Mouse (Mus musculus) right cerebral cortex, adult 18-20 months (tissue): ENCODE results near the gene Sema4g.

Source experiments
- DNase-seq: peaks from one replicate; pipeline ENCODE4 v3.0.0; 2022; ENCODE audit warnings: mixed read lengths

The Sema4g gene

GRCm38 (mm10) chr19:44988831-44989566 is at the start of gene Sema4g:
TSS of gene Sema4g (plus strand) at chr19:44989101.
- no peak for DNase-seq

DNA sequence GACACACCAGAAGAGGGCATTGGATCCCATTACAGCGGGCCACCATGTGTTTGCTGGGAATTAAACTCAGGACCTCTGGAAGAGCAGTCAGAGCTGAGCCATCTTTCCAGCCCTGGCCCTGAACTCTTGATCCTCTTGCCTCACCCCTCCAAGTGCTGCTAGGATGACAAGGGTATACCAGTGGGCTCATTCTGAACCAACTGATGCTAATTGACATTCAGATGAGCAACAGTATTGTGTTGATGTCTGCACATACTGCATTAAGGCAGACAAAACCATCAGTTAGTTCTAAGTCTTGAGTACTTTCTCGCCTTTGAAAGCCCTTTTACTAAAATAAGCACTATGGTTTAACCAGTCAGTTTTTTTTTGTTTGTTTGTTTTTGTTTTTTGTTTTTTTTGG is 29.3 kb upstream of the Sema4g start:
- no peak for DNase-seq

- DNase-seq, result no peak
Measured at GRCm38 (mm10) chr19:44965978-44966377, 22.9 kb upstream of the Sema4g start.

- DNase-seq, result no peak
Measured at GRCm38 (mm10) chr19:44968329-44968728, 20.6 kb upstream of the Sema4g start.

DNA sequence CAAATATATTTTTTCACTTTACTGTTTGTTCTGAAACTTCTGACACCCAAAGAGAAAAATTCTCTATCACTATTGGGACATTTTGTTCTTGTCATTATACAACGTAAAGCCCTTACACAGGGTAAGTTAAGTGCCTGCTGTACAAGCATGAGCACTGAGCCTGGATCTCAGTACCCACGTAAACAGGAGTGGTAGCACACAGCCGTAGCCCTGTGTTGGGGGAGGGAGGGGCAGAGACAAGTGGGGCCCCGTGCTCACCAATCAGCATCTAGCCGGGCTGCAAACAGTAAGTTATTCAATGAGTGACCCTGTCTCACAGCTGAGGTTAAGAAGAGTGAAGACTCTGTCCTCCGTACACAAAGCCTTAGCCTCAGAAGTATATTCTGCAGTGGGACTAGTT is 12.3 kb upstream of the Sema4g start:
- no peak for DNase-seq

- DNase-seq, result no peak
Measured at GRCm38 (mm10) chr19:44977148-44977547, 11.8 kb upstream of the Sema4g start.

DNA sequence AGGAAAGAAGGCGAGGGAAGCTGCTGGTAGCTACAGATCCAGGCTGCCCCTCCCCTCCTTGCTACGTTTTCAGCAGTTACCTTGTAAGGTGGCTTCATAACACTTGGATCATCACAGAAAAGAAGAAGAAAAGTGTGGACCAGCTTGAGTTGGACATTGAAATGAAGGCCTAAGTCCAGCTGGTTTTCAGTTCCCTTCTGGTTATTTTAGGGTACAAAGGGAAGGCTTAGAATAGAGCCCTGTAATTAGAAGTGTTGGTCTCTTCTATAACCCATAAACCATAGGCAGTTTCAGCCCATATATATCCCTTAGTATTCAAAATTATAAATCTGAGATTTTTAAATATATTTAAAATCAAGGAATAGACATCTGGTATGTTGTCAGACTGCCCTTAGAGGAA is 8.1 kb upstream of the Sema4g start:
- no peak for DNase-seq

DNA sequence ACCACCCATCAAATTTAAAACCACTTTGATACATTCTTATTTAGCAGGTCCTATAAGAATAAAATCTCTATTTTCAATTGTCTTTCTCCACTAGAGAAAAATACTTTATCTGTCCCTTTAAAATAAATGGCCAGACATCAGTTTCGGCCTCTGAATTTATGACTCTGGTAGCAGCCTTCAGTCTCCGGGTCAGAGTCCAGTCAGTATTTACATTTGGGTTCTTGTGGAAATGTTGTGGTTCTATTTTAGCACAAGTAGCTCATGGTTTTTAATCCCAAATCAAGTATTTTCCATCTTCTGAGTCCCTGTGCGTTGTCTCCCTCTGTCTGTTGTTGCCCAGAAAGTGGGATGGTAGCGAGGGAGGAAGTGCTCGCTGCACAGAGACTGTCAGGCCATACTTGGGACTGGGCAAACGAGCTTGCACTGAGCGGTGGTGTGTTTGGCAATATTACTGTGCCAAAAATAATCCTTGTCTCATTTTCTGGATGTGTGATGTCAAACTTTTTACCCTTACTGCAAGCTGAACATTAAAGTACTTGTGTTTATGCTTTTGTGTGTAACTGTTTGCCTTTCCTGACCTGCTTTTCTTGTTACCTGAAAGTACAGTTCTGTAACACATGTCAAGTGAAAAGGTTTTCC is 6.3 kb upstream of the Sema4g start:
- DNase-seq, result no peak

DNA sequence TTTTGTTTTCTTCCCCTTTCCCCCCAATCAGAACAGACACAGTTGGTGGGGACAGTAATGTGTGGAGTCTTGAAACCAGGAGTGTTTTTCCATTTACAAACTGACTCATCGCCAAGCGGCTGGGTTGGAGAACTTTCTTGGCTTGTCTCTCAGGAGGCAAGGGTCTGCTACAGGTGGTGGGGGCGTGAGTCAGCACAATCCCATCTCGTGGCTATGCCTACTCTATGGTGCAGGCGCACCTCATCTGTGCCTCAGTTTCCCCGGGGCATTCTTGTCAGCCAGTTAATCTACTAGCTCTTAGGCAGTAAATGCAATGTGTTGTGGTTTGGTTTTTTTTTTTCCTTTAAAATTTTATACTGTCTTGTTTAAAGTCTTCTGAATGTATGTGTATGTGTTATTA is 5.5 kb upstream of the Sema4g start:
- no peak for DNase-seq

GRCm38 (mm10) chr19:44984420-44984819 is 4.5 kb upstream of the Sema4g start:
- DNase-seq, result no peak

- DNase-seq, result no peak
Measured at GRCm38 (mm10) chr19:44985159-44985988, 3.5 kb upstream of the Sema4g start.

DNA sequence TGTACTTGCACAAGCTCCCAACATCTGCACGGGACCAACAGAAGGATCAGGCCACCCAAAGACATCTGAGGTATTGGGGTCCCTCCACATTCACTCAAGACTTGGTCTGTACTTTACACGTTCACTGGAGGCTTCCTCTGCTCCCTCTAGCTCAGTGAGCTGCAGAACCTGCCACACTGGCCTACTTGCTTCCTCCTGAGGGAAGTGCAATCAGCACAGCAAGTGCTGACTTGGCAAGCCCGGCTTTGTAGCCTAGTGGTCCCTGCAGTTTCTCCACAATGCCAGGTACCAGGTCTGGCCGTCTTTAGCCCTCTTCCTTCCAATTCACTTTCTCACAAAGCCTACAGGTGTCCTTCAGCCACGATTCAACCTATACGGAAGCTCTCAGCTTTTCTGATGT is 1.9 kb upstream of the Sema4g start:
- no peak for DNase-seq

GRCm38 (mm10) chr19:44987851-44988250 is 1.1 kb upstream of the Sema4g start:
- DNase-seq, result peak; percentile 79

- no peak for DNase-seq
Measured at GRCm38 (mm10) chr19:44988321-44988720, 580 bp upstream of the Sema4g start.

DNA sequence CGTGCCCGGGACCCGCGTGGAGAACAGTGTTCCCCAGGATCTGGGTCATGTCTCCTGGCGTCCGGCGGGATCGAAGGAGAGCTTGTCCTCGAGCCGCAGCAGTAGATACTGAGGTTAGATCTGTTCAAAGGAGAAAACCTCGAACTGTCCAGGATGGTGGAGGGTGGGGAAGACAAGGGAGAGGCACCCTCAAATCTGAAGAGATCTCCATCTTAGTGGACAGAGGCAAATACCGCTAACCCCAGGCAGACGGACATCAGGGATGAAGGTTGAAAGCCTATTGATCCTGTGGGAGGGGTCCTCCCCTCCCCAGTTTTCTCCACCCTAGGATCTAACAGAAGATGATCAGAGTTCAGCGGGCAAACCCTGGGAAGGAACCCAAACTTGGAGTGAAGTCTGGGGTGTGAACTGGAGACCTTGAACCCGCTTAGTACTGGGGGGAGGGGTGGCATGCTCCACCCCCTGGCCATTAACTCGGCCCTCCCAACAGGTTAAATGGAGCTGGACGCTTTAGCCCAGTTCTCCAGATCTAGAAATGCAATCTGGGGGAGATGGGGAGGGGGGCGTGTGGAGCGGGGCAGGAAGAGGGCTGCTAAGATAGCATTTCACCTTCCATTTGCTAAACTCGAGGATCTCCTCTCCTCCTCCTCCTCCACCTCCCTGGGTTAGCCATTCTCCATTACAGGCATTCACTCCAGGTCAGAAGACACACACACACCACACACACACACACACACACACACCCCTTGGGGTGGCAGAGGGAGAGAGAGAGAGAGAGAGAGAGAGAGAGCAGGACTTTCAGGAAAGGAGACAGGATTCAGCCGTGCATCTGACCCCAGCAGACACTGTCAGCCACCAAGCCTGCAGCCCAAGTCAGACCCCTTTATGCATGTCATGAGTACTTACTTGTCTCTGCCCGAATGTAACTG is 930 bp downstream of the Sema4g start:
- DNase-seq, result no peak

DNA sequence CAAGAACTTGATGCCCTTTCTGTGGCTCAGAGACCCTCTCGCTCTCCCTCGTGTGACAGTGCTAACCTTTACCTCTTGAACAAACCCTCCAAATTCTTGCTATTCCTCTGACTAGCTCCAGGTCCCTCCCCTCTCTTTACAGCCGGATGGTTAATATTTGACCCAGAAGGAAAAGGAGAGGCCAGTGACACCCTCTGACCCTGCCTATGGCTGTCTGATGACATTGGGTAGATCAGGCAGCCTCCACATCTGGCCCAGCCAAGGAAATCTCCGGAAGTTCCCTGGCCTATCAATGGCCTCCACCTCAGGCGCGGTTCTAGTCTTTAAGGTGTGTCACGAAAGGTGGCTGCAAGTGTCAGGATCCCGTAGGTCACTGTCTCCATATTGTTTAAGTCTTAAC is 2.1 kb downstream of the Sema4g start:
- no peak for DNase-seq

- no peak for DNase-seq
Measured at GRCm38 (mm10) chr19:44992246-44992645, 3.3 kb downstream of the Sema4g start.

GRCm38 (mm10) chr19:44992712-44993111 is 3.8 kb downstream of the Sema4g start:
- DNase-seq, result no peak

DNA sequence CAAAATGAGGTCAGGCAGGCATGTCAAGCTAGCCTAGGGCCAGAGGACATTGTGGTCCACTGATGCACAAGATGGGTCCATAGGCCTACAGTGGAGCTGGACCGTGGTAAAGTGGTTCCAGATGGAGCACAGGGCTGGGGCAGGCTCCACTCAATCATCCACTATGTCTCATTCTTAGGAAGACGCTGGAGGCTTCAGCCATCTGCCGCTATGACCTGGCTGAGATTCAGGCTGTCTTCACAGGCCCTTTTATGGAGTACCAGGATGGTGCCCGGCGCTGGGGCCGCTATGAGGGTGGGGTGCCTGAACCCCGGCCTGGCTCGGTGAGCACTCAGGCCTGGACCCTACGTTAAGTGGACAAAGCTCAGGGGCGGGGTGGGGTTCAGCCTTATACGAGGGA is 8.9 kb downstream of the Sema4g start:
- DNase-seq, result no peak

DNA sequence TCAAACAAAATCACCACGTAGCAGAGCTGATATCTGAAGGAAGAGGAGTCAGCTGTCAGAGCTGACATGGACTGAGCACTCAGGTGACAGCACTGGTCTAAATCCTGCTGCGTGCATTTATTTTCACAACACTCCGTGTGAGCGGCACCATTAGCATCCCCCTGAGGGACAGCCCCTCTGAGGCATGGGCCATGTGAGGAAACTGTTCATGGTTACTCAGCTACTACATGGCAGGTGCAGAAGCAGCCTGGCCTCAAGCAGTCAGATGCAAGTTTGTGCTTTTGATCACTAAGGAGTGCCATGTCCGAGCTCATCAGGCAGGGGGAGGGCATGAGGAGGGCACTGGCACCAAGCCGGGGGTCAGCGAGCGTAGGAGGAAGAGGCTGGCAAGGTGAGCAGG is 10.7 kb downstream of the Sema4g start:
- no peak for DNase-seq

DNA sequence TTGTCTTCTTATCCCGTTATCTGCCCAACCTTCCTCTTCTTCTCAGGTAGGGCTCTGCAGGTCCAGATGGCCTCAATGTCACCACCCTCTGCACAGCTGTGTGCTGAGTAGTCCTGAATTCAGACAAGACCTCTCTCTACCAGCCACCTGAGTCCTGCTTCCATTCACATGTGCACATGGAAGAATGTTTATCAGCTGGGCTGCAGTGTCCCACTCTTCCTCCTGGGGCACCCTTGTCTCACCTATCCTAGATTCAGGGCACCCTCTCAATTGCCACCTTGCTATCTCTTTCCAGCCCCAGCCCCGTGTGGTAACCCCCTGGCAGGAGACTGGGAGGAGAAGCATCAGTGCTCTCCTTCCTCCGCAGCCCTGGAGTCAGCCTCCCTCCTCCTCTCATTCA is 13.4 kb downstream of the Sema4g start:
- no peak for DNase-seq

GRCm38 (mm10) chr19:45003740-45004516 is 15.0 kb downstream of the Sema4g start:
- no peak for DNase-seq
